Mouse (Mus musculus): ENCODE measurements around the gene Gm45799. TPM values are rescaled to one million over a fixed set of nuclear protein-coding genes. Genes with fewer than 3 reads are reported as not detected.

Gm45799 gene
- polyA plus RNA-seq, 1 experiment: 0.72 TPM

DNA sequence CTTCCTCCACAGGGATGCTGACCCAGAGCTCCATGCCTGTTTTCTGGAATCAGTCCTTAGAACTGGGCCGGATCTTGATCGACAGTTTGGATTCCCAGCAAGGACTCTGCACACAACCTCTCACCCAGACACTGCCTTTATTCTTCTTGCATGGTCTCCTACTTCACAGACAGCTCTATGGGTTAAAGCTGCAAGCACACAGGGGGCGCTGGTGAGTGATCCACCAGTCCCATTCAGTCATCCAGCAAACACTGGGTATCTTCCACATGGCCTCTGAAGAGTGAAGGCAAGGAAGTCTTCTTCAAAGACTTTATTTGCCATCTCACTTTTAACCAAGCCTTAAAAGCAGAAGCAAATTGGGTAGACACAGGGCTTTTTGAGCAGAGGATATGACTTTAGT lies 75.0 kb downstream of the Gm45799 start:
- Histone ChIP-seq H3K27ac (ENCODE audit: insufficient read depth, low read length) (no peak overlapping the region), H3K4me1 (ENCODE audit: control insufficient read depth, insufficient read depth, low read length) (no peaks in the 10 kb centered on the region), H3K36me3 (ENCODE audit: control insufficient read depth, insufficient read depth, low read length, poor library complexity, severe bottlenecking) (no peaks in the 10 kb centered on the region), H3K9me3 (replicated peaks; ENCODE audit: control insufficient read depth, insufficient read depth, low read length, poor library complexity, severe bottlenecking) (no peaks in the 10 kb centered on the region), H3K9ac (ENCODE audit: low read depth, poor library complexity, severe bottlenecking) (no peak overlapping the region), H3K27me3 (ENCODE audit: control insufficient read depth, insufficient read depth, low read length, poor library complexity, severe bottlenecking) (no peaks in the 10 kb centered on the region), H3K4me3 (ENCODE audit: low read depth, low read length) (no peak overlapping the region)
- TF ChIP-seq CTCF (IDR thresholded peaks at IDR 0.05; ENCODE audit: low read depth, low read length): peak; percentile 30
- no peak for TF ChIP-seq EP300 (IDR thresholded peaks at IDR 0.05; ENCODE audit: insufficient read depth, low read depth, low read length)
- no peak for TF ChIP-seq POLR2A (IDR thresholded peaks at IDR 0.05; ENCODE audit: insufficient read depth, low read length)

DNA sequence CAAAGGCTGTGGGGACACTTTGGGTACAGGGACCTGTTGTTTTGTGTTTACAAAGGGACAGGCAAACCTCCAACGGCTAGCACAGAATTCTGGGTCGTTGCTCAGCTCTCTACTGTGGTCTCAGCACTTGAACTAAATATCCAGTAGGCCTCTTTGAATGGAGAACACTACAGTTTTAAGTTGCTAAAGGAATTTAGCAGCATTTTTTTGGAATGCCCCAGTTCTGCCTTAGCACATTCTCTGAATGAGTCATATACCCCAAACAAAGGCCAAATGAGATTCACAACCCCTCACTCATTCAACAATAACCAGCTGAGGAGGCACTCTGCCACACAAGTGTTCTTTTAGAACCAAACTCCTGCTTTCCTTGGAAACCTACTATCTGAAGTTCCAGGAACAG lies 81.6 kb downstream of the Gm45799 start:
- Histone ChIP-seq H3K9me3 (replicated peaks; ENCODE audit: control insufficient read depth, insufficient read depth, low read length, poor library complexity, severe bottlenecking) (no peaks in the 10 kb centered on the region), H3K4me1 (ENCODE audit: control insufficient read depth, insufficient read depth, low read length) (no peaks in the 10 kb centered on the region)
- TF ChIP-seq CTCF (IDR thresholded peaks at IDR 0.05; ENCODE audit: low read depth, low read length) (no peak), EP300 (IDR thresholded peaks at IDR 0.05; ENCODE audit: insufficient read depth, low read depth, low read length) (no peak), POLR2A (IDR thresholded peaks at IDR 0.05; ENCODE audit: insufficient read depth, low read length) (no peak)

DNA sequence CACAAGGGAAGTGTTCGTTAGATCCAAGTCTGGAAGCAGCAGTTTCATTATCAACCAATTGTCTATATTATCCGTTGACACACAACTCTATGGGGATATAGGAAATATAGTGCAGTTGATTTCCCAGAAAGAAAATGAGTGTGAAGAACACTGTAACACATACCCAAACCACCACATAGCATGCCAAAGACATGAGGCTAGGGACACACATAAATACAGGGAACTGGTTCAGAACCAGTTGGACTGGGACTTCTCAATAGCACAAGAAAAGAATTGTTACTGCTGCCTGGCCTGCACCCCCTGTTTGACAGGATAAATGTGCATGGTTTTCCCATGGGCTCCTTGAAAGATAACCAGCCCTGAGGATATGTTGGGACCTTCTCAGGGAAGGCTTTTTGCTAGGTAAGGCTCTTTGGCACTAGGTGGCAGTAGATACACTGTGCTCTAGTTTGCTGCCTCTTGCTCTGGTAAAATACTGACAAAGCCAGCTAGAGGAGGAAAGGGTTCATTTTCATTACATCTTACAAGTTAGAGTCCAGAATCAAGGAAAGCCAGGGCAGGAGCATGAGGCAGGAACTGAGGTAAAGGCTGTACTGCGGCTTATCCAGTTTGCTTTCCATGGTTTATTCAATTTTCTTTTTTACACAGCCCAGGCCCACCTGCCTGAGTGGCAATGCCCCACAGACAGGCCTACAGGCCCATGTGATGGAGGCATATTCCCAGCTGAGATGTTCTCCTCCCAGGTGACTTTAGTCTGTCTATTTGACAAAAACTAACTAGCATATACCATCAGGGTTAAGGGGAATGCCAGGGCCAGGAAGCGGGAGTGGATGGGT lies 86.0 kb downstream of the Gm45799 start:
- H3K4me1 ChIP-seq (ENCODE audit: control insufficient read depth, insufficient read depth, low read length): no peaks in the 10 kb centered on the region
- peaks cover 8% of the 10 kb centered on the region for H3K36me3 ChIP-seq (ENCODE audit: control insufficient read depth, insufficient read depth, low read length, poor library complexity, severe bottlenecking)
- H3K9ac ChIP-seq (ENCODE audit: low read depth, poor library complexity, severe bottlenecking): no peak overlapping the region
- TF ChIP-seq POLR2A (IDR thresholded peaks at IDR 0.05; ENCODE audit: insufficient read depth, low read length): no peak
- no peak for TF ChIP-seq EP300 (IDR thresholded peaks at IDR 0.05; ENCODE audit: insufficient read depth, low read depth, low read length)
- no peak for TF ChIP-seq CTCF (IDR thresholded peaks at IDR 0.05; ENCODE audit: low read depth, low read length)
- H3K4me3 ChIP-seq (ENCODE audit: low read depth, low read length): no peak overlapping the region
- no peaks in the 10 kb centered on the region for H3K27me3 ChIP-seq (ENCODE audit: control insufficient read depth, insufficient read depth, low read length, poor library complexity, severe bottlenecking)
- no peak overlapping the region for H3K27ac ChIP-seq (ENCODE audit: insufficient read depth, low read length)
- no peaks in the 10 kb centered on the region for H3K9me3 ChIP-seq (replicated peaks; ENCODE audit: control insufficient read depth, insufficient read depth, low read length, poor library complexity, severe bottlenecking)

More for the DNA sequence above, 81.6 kb downstream of the Gm45799 start:
- Histone ChIP-seq H3K27me3 (ENCODE audit: control insufficient read depth, insufficient read depth, low read length, poor library complexity, severe bottlenecking) (no peaks in the 10 kb centered on the region), H3K27ac (ENCODE audit: insufficient read depth, low read length) (no peak overlapping the region), H3K9ac (ENCODE audit: low read depth, poor library complexity, severe bottlenecking) (no peak overlapping the region), H3K36me3 (ENCODE audit: control insufficient read depth, insufficient read depth, low read length, poor library complexity, severe bottlenecking) (no peaks in the 10 kb centered on the region), H3K4me3 (ENCODE audit: low read depth, low read length) (no peak overlapping the region)

DNA sequence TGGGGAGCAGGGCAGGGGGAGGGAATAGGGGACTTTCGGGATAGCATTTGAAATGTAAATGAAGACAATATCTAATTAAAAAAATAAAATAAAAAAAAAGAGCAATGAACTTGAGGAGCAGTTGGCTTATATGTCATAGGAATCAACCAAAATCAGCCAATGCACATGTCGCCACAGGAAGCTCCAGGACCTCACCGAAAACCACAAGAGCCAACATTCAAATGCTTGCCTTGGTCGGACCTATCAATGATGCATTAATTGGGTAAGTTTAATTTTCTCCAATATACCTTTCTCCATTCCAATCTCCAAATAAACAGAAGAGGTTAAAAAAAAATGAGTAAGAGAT lies 86.6 kb downstream of the Gm45799 start:
- Histone ChIP-seq H3K4me3 (ENCODE audit: low read depth, low read length) (no peak overlapping the region), H3K9me3 (replicated peaks; ENCODE audit: control insufficient read depth, insufficient read depth, low read length, poor library complexity, severe bottlenecking) (no peaks in the 10 kb centered on the region), H3K4me1 (ENCODE audit: control insufficient read depth, insufficient read depth, low read length) (no peaks in the 10 kb centered on the region), H3K9ac (ENCODE audit: low read depth, poor library complexity, severe bottlenecking) (no peak overlapping the region), H3K36me3 (ENCODE audit: control insufficient read depth, insufficient read depth, low read length, poor library complexity, severe bottlenecking) (peaks cover 12% of the 10 kb centered on the region), H3K27ac (ENCODE audit: insufficient read depth, low read length) (no peak overlapping the region), H3K27me3 (ENCODE audit: control insufficient read depth, insufficient read depth, low read length, poor library complexity, severe bottlenecking) (no peaks in the 10 kb centered on the region)
- no peak for TF ChIP-seq POLR2A (IDR thresholded peaks at IDR 0.05; ENCODE audit: insufficient read depth, low read length)
- no peak for TF ChIP-seq CTCF (IDR thresholded peaks at IDR 0.05; ENCODE audit: low read depth, low read length)
- no peak for TF ChIP-seq EP300 (IDR thresholded peaks at IDR 0.05; ENCODE audit: insufficient read depth, low read depth, low read length)

DNA sequence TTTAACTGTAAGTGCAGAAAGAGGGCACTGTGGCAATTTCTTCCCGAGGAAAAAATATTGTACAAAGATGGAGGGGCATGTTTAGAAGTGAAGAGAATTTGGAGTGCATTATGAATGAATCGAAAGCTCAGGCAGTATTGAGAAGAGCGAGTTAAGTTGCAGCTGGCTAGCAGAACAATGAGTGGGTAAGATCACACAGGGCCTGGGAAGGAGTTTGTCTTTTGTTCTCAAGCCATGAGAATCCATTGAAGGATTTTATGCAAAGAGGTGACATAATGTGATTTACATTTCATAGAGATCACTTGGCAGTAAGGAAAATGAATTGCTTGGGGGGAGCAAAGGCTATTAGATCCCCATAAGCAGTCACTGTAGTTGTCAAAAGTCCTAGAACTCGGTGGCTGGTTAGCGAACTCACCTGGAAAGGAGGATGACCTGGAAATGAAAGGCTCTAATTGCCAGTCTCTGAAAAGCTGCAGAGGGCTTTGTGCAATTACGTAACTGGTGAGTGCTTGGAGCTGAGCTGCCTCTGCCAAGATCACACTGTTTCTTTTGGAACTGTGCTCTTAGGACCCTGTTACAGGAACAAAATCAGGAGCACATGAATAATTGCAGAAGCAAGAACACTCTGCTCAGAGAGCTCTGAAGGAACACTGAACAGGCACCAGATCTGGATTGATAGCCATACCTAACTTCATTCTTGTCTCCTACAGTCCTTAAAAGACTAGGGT lies 88.5 kb downstream of the Gm45799 start:
- Histone ChIP-seq H3K36me3 (ENCODE audit: control insufficient read depth, insufficient read depth, low read length, poor library complexity, severe bottlenecking) (peaks cover 31% of the 10 kb centered on the region), H3K4me3 (ENCODE audit: low read depth, low read length) (no peak overlapping the region)

DNA sequence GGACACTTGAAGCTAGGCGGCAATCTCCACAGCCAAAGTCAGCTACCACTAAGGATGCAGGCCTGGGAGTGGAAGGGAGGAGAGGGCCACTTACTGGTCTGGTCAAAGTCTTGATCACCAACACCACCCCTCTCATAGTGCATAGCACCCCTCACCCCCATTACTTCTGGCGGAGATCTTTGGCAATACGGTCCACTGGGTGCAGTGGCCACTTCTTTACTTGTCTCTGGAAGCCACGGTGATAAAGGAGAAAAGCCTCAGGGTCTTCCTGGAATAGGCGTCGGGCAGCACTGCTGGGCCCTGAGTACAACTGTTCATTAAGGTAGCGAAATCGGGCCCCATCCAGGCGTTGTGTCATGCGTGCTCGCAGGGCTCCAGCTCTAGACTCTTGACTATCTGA lies 93.5 kb downstream of the Gm45799 start:
- Histone ChIP-seq H3K36me3 (ENCODE audit: control insufficient read depth, insufficient read depth, low read length, poor library complexity, severe bottlenecking) (peaks cover 42% of the 10 kb centered on the region), H3K4me3 (ENCODE audit: low read depth, low read length) (no peak overlapping the region), H3K9ac (ENCODE audit: low read depth, poor library complexity, severe bottlenecking) (no peak overlapping the region), H3K9me3 (replicated peaks; ENCODE audit: control insufficient read depth, insufficient read depth, low read length, poor library complexity, severe bottlenecking) (no peaks in the 10 kb centered on the region), H3K27me3 (ENCODE audit: control insufficient read depth, insufficient read depth, low read length, poor library complexity, severe bottlenecking) (no peaks in the 10 kb centered on the region), H3K4me1 (ENCODE audit: control insufficient read depth, insufficient read depth, low read length) (no peaks in the 10 kb centered on the region), H3K27ac (ENCODE audit: insufficient read depth, low read length) (no peak overlapping the region)
- TF ChIP-seq CTCF (IDR thresholded peaks at IDR 0.05; ENCODE audit: low read depth, low read length) (no peak), POLR2A (IDR thresholded peaks at IDR 0.05; ENCODE audit: insufficient read depth, low read length) (no peak), EP300 (IDR thresholded peaks at IDR 0.05; ENCODE audit: insufficient read depth, low read depth, low read length) (no peak)

More for the DNA sequence above, 88.5 kb downstream of the Gm45799 start:
- TF ChIP-seq EP300 (IDR thresholded peaks at IDR 0.05; ENCODE audit: insufficient read depth, low read depth, low read length): no peak
- TF ChIP-seq POLR2A (IDR thresholded peaks at IDR 0.05; ENCODE audit: insufficient read depth, low read length): no peak
- TF ChIP-seq CTCF (IDR thresholded peaks at IDR 0.05; ENCODE audit: low read depth, low read length): no peak
- Histone ChIP-seq H3K27me3 (ENCODE audit: control insufficient read depth, insufficient read depth, low read length, poor library complexity, severe bottlenecking) (no peaks in the 10 kb centered on the region), H3K4me1 (ENCODE audit: control insufficient read depth, insufficient read depth, low read length) (no peaks in the 10 kb centered on the region), H3K9me3 (replicated peaks; ENCODE audit: control insufficient read depth, insufficient read depth, low read length, poor library complexity, severe bottlenecking) (no peaks in the 10 kb centered on the region), H3K9ac (ENCODE audit: low read depth, poor library complexity, severe bottlenecking) (no peak overlapping the region), H3K27ac (ENCODE audit: insufficient read depth, low read length) (no peak overlapping the region)

Other genes starting within 250 kb of the Gm45799 start
- gene Fam160a2, start 240.5 kb upstream of the Gm45799 start, polyA plus RNA-seq (2011; ENCODE audit: insufficient read depth, insufficient read length, low read depth, missing spikeins): 46.2 and 49.7 TPM in 2 replicates
- not detected in 2 replicates for gene Cnga4, start 236.0 kb upstream of the Gm45799 start, polyA plus RNA-seq (2011; ENCODE audit: insufficient read depth, insufficient read length, low read depth, missing spikeins)
- 0.40 TPM in 1 of 2 replicates, not detected in the other for gene Cckbr, start 214.8 kb upstream of the Gm45799 start, polyA plus RNA-seq (2011; ENCODE audit: insufficient read depth, insufficient read length, low read depth, missing spikeins)
- 0.96 and 1.1 TPM in 2 replicates for gene Cavin3, start 158.3 kb upstream of the Gm45799 start, polyA plus RNA-seq (2011; ENCODE audit: insufficient read depth, insufficient read length, low read depth, missing spikeins)
- 16.2 and 17.1 TPM in 2 replicates for gene Smpd1, start 86.2 kb upstream of the Gm45799 start, polyA plus RNA-seq (2011; ENCODE audit: insufficient read depth, insufficient read length, low read depth, missing spikeins)
- 14.7 and 16.0 TPM in 2 replicates for gene Apbb1, start 58.9 kb upstream of the Gm45799 start, polyA plus RNA-seq (2011; ENCODE audit: insufficient read depth, insufficient read length, low read depth, missing spikeins)
- gene Hpx, start 40.4 kb upstream of the Gm45799 start, polyA plus RNA-seq (2011; ENCODE audit: insufficient read depth, insufficient read length, low read depth, missing spikeins): not detected in 2 replicates
- 28.8 and 36.8 TPM in 2 replicates for gene Trim3, start 7.0 kb upstream of the Gm45799 start, polyA plus RNA-seq (2011; ENCODE audit: insufficient read depth, insufficient read length, low read depth, missing spikeins)
- gene Timm10b, start 496 bp upstream of the Gm45799 start, polyA plus RNA-seq (2011; ENCODE audit: insufficient read depth, insufficient read length, low read depth, missing spikeins): 32.2 and 33.3 TPM in 2 replicates
- 33.2 and 36.4 TPM in 2 replicates for gene Arfip2, start 136 bp upstream of the Gm45799 start, polyA plus RNA-seq (2011; ENCODE audit: insufficient read depth, insufficient read length, low read depth, missing spikeins)
- gene Dnhd1, start 10.3 kb downstream of the Gm45799 start, polyA plus RNA-seq (2011; ENCODE audit: insufficient read depth, insufficient read length, low read depth, missing spikeins): 1.7 and 1.8 TPM in 2 replicates
- gene Ilk, start 96.0 kb downstream of the Gm45799 start, polyA plus RNA-seq (2011; ENCODE audit: insufficient read depth, insufficient read length, low read depth, missing spikeins): 90.9 and 107 TPM in 2 replicates
- 31.9 and 33.6 TPM in 2 replicates for gene Rrp8, start 96.8 kb downstream of the Gm45799 start, polyA plus RNA-seq (2011; ENCODE audit: insufficient read depth, insufficient read length, low read depth, missing spikeins)
- 208 and 210 TPM in 2 replicates for gene Taf10, start 103.8 kb downstream of the Gm45799 start, polyA plus RNA-seq (2011; ENCODE audit: insufficient read depth, insufficient read length, low read depth, missing spikeins)
- gene Tpp1, start 111.7 kb downstream of the Gm45799 start, polyA plus RNA-seq (2011; ENCODE audit: insufficient read depth, insufficient read length, low read depth, missing spikeins): 68.2 and 74.8 TPM in 2 replicates
- gene Dchs1, start 147.1 kb downstream of the Gm45799 start, polyA plus RNA-seq (2011; ENCODE audit: insufficient read depth, insufficient read length, low read depth, missing spikeins): 0.37 and 0.55 TPM in 2 replicates
- gene Mrpl17, start 170.5 kb downstream of the Gm45799 start, polyA plus RNA-seq (2011; ENCODE audit: insufficient read depth, insufficient read length, low read depth, missing spikeins): 103 and 108 TPM in 2 replicates

All from ES-Bruce4 (cell line).